Mouse (Mus musculus): ENCODE results near the gene Cox7a2l.

DNA sequence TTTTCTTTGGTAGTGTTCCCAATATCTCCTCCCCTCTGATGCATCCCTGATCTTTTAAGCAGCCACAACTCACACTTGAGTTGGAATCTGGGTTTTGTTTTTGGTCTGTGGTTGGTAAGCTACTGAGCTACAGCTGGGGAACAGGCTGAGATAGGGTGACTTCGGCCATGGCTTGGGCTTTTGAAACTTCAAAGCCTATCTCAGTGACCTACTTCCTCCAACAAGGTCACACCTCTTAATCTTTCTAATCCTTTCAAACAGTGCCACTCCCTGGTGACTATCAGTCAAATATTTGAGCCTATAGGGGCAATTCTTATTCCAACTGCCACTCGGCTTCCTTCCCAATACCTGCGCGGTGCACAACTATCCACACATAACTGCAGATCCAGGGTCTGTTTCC is 17.4 kb downstream of the Cox7a2l start:
- no peak for TF ChIP-seq CTCF (IDR thresholded peaks at IDR 0.05; ENCODE audit: borderline replicate concordance, insufficient read depth, low read length)
- no peak for TF ChIP-seq POLR2A (IDR thresholded peaks at IDR 0.05; ENCODE audit: low read depth, low read length)
